Mouse (Mus musculus) midbrain, embryonic 14.5 days (tissue): ENCODE results near the gene Echdc3. TPM values are rescaled to one million over a fixed set of nuclear protein-coding genes. Genes with fewer than 3 reads are reported as not detected.

Experiments
- polyA plus RNA-seq: library from polyadenylated mRNA; unstranded; fragments of >200 nt; fragmentation: Nextera tagmentation; extraction: Ambion mirVana; gene quantifications from 2 replicates; pipeline ENCODE4 v1.2.1, GENCODE M21; 2014

Gene Echdc3
- polyA plus RNA-seq, 1 experiment from 2014 or later: 0.70 TPM

Other genes with a start within 250 kb of the Echdc3 start
- gene Proser2, start 82.8 kb downstream of the Echdc3 start, polyA plus RNA-seq: 4.0 and 4.1 TPM in 2 replicates
- gene Usp6nl, start 109.6 kb upstream of the Echdc3 start, polyA plus RNA-seq: 8.5 and 13.7 TPM in 2 replicates